Mouse (Mus musculus): Measurements from ENCODE around the gene AW209491. TPM values are rescaled to one million over a fixed set of nuclear protein-coding genes. Genes with fewer than 3 reads are reported as not detected.

AW209491 gene
- polyA plus RNA-seq (2016; fragmentation: Nextera tagmentation; extraction: Ambion mirVana): 30.8 and 31.3 TPM in 2 replicates

DNA sequence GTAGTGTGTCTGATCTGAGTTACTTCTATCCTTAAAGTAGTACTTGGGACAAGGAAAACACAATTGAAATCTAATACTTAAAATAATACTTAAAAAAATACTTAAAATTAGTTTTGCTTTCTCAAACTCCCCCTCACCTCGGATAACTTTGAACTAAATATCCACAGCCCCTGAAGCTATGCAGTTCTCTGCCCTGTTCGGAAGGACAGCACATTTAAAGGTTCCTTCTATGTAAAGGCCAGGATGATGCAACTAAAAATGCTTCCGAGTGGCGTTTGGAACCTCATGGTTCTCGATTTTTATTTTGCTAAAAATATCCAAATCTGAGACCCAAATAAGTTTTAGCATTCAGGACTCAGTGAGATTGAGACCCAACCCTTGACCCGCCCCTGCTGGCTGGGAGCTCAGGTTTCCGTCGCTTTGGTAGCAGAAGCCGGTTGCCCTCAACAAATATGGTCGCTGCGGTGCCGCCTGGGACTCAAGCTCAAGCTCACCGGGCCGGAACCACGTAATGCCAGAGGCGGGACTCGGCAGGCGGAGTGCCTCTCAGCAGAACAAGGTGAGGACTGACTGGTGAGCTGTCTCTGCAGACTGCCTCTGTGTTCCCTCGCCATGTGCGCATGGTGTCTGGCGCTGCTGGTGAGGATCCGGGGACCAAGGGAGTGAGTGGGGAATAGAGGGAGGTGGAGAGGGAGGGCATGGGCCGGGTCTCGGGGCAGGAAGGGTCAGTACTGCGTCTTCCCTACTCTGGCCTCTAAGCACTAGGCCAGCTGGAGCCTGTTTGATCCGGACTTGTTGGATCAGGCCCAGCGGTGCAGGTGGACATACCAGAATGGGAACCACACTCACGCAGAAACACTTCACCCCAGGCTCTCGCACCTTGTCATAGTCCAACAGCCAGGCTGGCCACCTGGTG lies at the start of gene AW209491:
TSS of gene AW209491 (plus strand) at position 429 of the 916 bp plus-strand sequence.
- Histone ChIP-seq H3K27me3 (ENCODE audit: insufficient read depth, poor library complexity, severe bottlenecking) (no peaks in the 10 kb centered on the region), H3K27ac (peak within 1 kb of the TSS; percentile 93)
- WGBS: 2% methylated on average over 29 of the region's 29 CpGs

DNA sequence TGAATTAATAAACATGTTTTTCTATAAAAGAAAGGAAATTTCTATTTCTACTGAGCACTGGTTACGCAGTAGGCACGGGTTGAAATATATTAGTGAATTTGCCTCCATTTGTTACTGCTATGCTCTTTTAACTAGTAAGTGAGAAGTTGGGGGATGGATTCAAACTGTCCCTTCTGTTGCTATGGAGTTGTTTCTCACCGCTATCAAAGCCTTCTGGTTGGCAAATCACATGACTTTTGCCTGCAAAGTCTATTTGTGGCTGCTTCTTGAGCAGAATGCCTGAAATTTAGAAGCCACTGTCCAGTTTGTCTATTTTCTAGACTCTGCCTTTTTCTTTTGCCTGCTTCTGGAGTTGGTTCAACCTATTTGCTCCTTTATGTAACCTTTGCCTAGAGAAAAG lies 49.6 kb upstream of the AW209491 start:
- Histone ChIP-seq H3K36me3 (no peaks in the 10 kb centered on the region), H3K4me3 (no peak overlapping the region), H3K4me1 (replicated peaks) (no peaks in the 10 kb centered on the region), H3K27ac (no peak overlapping the region), H3K27me3 (ENCODE audit: insufficient read depth, poor library complexity, severe bottlenecking) (no peaks in the 10 kb centered on the region), H3K9me3 (peaks cover 2% of the 10 kb centered on the region; the same call in 1 of the 2 replicates)
- WGBS: 80% methylated on average over 3 of the region's 3 CpGs
- no peak for DNase-seq (ENCODE audit: low spot score)

More for the DNA sequence above, at the start of gene AW209491:
- Histone ChIP-seq H3K9me3 (no peaks in the 10 kb centered on the region), H3K4me3 (peak within 1 kb of the TSS; percentile 79), H3K36me3 (peaks cover 31% of the 10 kb centered on the region), H3K4me1 (replicated peaks) (peaks cover 14% of the 10 kb centered on the region)
- DNase-seq (ENCODE audit: low spot score): peak; percentile 93

DNA sequence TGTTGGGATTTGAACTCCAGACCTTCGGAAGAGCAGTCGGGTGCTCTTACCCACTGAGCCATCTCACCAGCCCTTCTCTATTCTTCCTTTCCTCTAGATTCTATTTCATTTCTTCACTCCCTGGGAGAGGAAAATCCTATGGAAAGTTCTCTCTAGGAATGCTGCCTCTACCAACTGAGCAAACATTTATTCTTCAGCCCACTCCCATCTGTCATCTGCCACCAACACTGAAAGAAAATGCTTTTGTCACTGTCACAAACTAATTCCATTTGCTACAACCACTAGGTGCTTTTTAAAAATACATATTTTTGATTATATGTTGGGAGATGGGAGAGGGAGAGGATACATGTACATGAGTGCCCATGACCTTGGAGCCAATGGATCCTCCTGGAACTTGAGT lies 27.2 kb upstream of the AW209491 start:
- Histone ChIP-seq H3K4me1 (replicated peaks) (no peaks in the 10 kb centered on the region), H3K4me3 (no peak overlapping the region), H3K27me3 (ENCODE audit: insufficient read depth, poor library complexity, severe bottlenecking) (no peaks in the 10 kb centered on the region), H3K9me3 (no peaks in the 10 kb centered on the region), H3K27ac (no peak overlapping the region), H3K36me3 (no peaks in the 10 kb centered on the region)
- 91% methylated on average over 2 of the region's 2 CpGs for WGBS
- no peak for DNase-seq (ENCODE audit: low spot score)

DNA sequence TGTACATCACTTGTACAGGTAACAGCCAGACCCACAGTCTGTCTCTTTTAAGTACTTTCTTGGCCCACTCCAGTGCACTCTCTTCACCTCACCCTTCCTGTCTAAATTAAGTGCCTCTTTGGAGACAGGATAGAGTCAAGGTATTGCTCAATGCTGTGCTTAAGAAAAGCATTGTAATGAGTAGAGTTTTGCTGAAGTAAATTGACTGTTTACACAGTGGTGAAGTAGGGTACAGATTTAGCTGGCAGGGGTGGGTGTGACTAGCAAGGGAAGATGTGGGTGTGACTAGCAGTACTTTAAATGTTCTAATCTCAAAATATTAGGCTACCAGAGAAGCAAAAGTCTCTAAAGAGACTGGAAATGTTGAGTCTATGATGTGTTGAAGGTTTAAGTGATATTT lies 22.3 kb upstream of the AW209491 start:
- DNase-seq (ENCODE audit: low spot score): no peak
- Histone ChIP-seq H3K9me3 (no peaks in the 10 kb centered on the region), H3K27ac (no peak overlapping the region), H3K4me3 (no peak overlapping the region), H3K27me3 (ENCODE audit: insufficient read depth, poor library complexity, severe bottlenecking) (no peaks in the 10 kb centered on the region), H3K36me3 (peaks cover 23% of the 10 kb centered on the region), H3K4me1 (replicated peaks) (peaks cover 6% of the 10 kb centered on the region)

DNA sequence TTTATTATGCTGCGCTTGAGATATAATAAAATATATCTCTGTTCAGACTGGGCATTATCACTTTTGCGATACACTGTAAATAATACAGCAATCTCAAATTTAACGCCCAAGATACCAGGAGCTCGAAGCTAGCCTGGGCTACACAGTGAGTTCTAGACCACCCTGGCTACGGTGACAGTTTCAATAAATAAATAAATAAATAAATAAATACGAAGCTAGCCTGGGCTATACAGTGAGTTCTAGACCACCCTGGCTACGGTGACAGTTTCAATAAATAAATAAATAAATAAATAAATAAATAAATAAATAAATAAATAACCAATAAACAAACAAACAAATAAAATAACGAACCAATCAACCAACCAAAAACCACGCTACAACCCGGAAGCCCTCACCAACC lies 17.5 kb upstream of the AW209491 start:
- no peak for DNase-seq (ENCODE audit: low spot score)
- WGBS: 7% methylated on average over 10 of the region's 10 CpGs

DNA sequence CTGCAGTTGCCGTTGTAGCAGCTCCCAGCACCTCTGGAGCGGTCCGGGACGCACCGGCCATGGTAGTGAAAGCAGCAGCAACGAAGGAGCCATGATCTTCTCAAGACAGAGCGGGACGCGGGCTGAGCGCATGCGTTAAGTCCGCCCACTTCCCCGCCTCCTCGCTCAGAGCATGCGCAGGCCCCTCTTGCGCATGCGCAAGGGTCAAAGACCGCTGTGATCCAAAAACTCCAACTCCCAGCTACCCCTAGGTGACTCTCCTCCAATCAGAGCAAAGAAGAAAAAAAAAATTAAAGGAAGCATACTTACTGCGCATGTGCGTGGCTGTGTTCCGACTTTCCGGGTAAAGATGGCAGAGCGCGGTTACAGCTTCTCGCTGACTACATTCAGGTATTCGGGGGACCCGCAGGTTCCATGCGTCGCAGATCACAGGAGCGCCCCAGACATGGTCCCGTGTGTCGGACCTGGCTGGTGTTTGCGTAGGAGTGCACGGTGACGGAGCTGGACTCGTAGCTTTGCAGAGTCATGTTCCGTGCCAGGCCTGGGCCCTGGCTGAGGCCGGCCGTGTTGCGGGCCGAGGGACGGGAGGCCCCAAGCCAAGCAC lies 16.9 kb upstream of the AW209491 start, which contains the start of the genes Mrpl32 and Psma2:
TSS of gene Mrpl32 (minus strand) at position 240 of the 604 bp plus-strand sequence.
TSS of gene Psma2 (plus strand) at position 315 of the 604 bp plus-strand sequence.
- H3K36me3 ChIP-seq: peaks cover 41% of the 10 kb centered on the region
- peak; percentile 97 for DNase-seq (ENCODE audit: low spot score)
- H3K27me3 ChIP-seq (ENCODE audit: insufficient read depth, poor library complexity, severe bottlenecking): no peaks in the 10 kb centered on the region
- H3K27ac ChIP-seq: peak within 1 kb of the TSS; percentile 89
- WGBS: under 1% methylated on average over 42 of the region's 42 CpGs
- peak within 1 kb of the TSS; percentile 85 for H3K4me3 ChIP-seq
- peaks cover 6% of the 10 kb centered on the region for H3K4me1 ChIP-seq (replicated peaks)
- H3K9me3 ChIP-seq: no peaks in the 10 kb centered on the region

More for the DNA sequence above, 17.5 kb upstream of the AW209491 start:
- H3K4me1 ChIP-seq (replicated peaks): peaks cover 6% of the 10 kb centered on the region
- H3K9me3 ChIP-seq: no peaks in the 10 kb centered on the region
- H3K36me3 ChIP-seq: peaks cover 35% of the 10 kb centered on the region
- H3K27me3 ChIP-seq (ENCODE audit: insufficient read depth, poor library complexity, severe bottlenecking): no peaks in the 10 kb centered on the region
- H3K27ac ChIP-seq: peak overlapping the region; percentile 89
- peak overlapping the region; percentile 85 for H3K4me3 ChIP-seq

DNA sequence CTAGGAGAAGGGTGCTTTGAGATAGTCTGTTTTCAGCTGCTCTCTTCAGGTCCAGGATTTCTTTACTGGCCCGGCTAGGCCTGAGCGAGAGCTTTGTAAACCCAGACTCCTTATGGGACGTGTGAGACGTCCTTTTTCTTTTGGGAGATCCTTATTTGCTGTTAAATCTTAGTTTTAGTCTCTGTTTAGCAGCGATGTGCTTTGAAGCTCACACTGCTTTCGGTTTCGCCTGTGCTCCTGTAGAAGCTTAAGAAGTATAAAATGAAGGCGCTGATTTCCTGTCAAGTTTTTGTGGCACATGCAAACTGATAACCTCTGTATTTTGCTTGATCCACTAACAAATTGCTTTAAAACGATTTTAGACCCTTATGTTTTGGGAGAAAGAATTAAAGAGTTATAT lies 16.4 kb upstream of the AW209491 start:
- WGBS: under 1% methylated on average over 9 of the region's 9 CpGs
- Histone ChIP-seq H3K4me1 (replicated peaks) (peaks cover 6% of the 10 kb centered on the region), H3K27me3 (ENCODE audit: insufficient read depth, poor library complexity, severe bottlenecking) (no peaks in the 10 kb centered on the region), H3K27ac (peak overlapping the region; percentile 89), H3K36me3 (peaks cover 44% of the 10 kb centered on the region), H3K4me3 (peak overlapping the region; percentile 85), H3K9me3 (no peaks in the 10 kb centered on the region)
- no peak for DNase-seq (ENCODE audit: low spot score)

DNA sequence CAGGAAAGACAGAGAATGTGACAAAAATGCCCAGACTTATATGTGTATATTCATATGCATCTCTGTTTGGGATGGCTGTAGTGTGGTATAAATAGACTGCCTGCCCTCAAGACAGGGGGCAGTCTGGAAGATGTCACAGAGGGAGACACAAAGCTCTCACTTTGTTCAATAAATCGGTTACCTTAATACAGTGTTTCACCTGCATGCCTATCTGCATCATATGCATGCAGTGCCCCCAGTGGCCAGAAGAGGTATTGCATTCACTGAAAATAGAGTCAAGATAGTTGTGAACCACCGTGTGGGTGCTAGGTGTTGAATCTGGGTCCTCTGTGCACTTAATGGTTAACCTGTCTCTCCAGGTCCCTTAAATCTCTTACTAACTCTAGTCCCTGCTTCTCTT lies 11.2 kb upstream of the AW209491 start:
- no peaks in the 10 kb centered on the region for H3K9me3 ChIP-seq
- H3K36me3 ChIP-seq: peaks cover 72% of the 10 kb centered on the region
- H3K4me3 ChIP-seq: no peak overlapping the region
- no peaks in the 10 kb centered on the region; the same call in 1 of the 2 replicates for H3K4me1 ChIP-seq (replicated peaks)
- DNase-seq (ENCODE audit: low spot score): peak; percentile 47
- H3K27me3 ChIP-seq (ENCODE audit: insufficient read depth, poor library complexity, severe bottlenecking): no peaks in the 10 kb centered on the region
- 62% methylated on average over 2 of the region's 2 CpGs for WGBS
- no peak overlapping the region for H3K27ac ChIP-seq

DNA sequence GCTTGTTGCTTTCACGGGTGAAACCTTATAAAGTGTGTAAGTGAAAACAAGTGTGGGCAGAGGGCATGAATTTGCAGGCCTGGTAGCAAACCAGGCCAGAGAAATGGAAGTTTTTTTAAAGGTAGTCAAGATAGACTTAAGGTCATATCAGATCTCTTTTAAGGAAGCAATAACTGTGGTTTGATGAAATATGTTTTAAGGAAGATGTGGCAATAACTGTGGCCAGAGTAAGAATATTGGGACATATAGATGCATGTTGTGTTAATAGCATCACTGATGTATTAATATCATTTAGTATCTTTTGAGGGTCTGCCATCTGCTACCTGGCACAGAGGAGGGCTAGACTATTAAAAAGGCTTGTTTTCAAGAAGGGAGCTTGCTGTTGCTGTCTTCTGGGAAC lies 10.0 kb downstream of the AW209491 start:
- Histone ChIP-seq H3K36me3 (peaks cover 47% of the 10 kb centered on the region), H3K27ac (no peak overlapping the region), H3K4me3 (no peak overlapping the region), H3K4me1 (replicated peaks) (no peaks in the 10 kb centered on the region), H3K27me3 (ENCODE audit: insufficient read depth, poor library complexity, severe bottlenecking) (no peaks in the 10 kb centered on the region), H3K9me3 (no peaks in the 10 kb centered on the region)
- DNase-seq (ENCODE audit: low spot score): no peak
- 59% methylated on average over 1 of the region's 1 CpGs for WGBS

DNA sequence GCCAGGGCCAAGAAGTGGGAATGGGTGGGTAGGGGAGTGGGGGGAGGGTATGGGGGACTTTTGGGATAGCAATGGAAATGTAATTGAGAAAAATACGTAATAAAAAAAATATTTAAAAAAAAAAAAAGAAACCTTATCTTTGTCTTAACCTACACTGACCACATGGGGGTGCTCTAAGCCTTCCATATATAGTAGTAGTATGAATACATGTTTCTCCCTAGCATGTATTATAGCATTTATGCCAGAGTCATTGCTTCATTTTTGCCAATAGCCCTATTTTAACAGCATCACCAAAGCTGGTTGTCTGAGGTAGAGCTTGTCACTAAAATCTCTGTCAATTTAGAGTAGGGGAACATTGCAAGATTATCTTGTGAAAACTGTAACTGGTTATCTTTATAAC lies 19.3 kb downstream of the AW209491 start:
- H3K9me3 ChIP-seq: no peaks in the 10 kb centered on the region
- no peak for DNase-seq (ENCODE audit: low spot score)
- H3K36me3 ChIP-seq: no peaks in the 10 kb centered on the region
- 39% methylated on average over 1 of the region's 1 CpGs for WGBS
- no peaks in the 10 kb centered on the region for H3K27me3 ChIP-seq (ENCODE audit: insufficient read depth, poor library complexity, severe bottlenecking)
- no peaks in the 10 kb centered on the region for H3K4me1 ChIP-seq (replicated peaks)
- H3K4me3 ChIP-seq: no peak overlapping the region
- no peak overlapping the region for H3K27ac ChIP-seq

DNA sequence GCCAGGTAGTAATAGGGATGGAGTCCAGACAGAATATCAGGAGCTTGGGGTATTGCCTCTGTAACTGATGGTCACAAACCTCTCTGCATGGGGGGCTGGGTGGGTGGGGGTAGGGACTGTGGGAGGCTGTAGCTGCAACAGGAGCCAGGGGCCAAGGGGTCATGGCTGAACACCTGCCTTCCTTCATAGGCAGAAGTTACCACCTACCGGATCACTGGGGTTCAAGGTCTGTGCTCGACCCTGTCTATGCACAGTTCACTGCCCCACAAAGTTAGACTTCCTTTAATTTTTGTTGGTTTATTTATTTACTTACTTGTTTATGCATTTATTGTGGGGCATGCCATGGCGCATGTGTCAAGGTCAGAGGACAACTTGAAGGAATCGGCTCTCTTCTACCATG lies 37.2 kb downstream of the AW209491 start:
- Histone ChIP-seq H3K27ac (no peak overlapping the region), H3K36me3 (no peaks in the 10 kb centered on the region), H3K27me3 (ENCODE audit: insufficient read depth, poor library complexity, severe bottlenecking) (no peaks in the 10 kb centered on the region), H3K4me3 (no peak overlapping the region), H3K9me3 (no peaks in the 10 kb centered on the region), H3K4me1 (replicated peaks) (no peaks in the 10 kb centered on the region)
- WGBS: 89% methylated on average over 4 of the region's 4 CpGs
- DNase-seq (ENCODE audit: low spot score): no peak

DNA sequence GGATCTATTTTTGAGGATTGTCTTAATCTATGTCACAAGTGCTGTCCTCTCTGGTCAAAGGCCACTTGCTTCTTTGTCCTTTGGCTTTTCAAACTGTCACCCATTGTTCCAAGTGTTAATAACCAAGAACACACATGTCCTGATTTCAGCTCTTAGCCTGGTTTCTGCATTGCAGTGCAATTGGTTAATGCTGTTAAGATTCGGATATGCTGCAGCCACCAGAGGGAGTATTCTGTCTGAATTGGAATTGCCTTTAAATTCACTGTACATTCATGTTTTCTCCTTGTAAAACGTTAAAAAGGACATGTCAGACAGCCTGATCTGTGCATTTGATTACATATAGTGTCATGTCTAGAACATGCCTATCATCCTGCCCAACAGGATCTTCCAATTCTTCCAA lies 40.4 kb downstream of the AW209491 start:
- WGBS: 37% methylated on average over 2 of the region's 2 CpGs
- Histone ChIP-seq H3K9me3 (no peaks in the 10 kb centered on the region), H3K4me3 (no peak overlapping the region), H3K27me3 (ENCODE audit: insufficient read depth, poor library complexity, severe bottlenecking) (no peaks in the 10 kb centered on the region), H3K27ac (no peak overlapping the region), H3K4me1 (replicated peaks) (no peaks in the 10 kb centered on the region), H3K36me3 (no peaks in the 10 kb centered on the region)
- peak; percentile 9 for DNase-seq (ENCODE audit: low spot score)

Measured in hindbrain, embryonic 10.5 days (tissue).